Mouse (Mus musculus): ENCODE data around the gene Ube2m. TPM values are rescaled to one million over a fixed set of nuclear protein-coding genes. Genes with fewer than 3 reads are reported as not detected.

Gene Ube2m
- polyA plus RNA-seq, 1 experiment from 2014 or later = 31.6 TPM

GRCm38 (mm10) chr7:13046084-13046483 lies 8.0 kb upstream of the Ube2m start:
- ATAC-seq (ENCODE audit: low read depth) = peak; percentile 68
- H3K36me3 ChIP-seq (ENCODE audit: control insufficient read depth, insufficient read depth, low read length) = no peaks in the 10 kb centered on the region
- peaks cover 8% of the 10 kb centered on the region for H3K9me3 ChIP-seq (ENCODE audit: control insufficient read depth, low read length)
- H3K9ac ChIP-seq (ENCODE audit: low read length) = no peak overlapping the region
- no peak overlapping the region for H3K4me2 ChIP-seq (ENCODE audit: low read depth, low read length)
- no peak overlapping the region for H3K27ac ChIP-seq (ENCODE audit: low read length)
- 1% methylated on average over 2 of the region's 2 CpGs for WGBS
- no peak overlapping the region for H3K4me3 ChIP-seq (ENCODE audit: low read length)
- H3K4me1 ChIP-seq (replicated peaks; ENCODE audit: control insufficient read depth, insufficient read depth, low read length) = peaks cover 13% of the 10 kb centered on the region
- H3K27me3 ChIP-seq (ENCODE audit: control insufficient read depth, insufficient read depth, low read depth, low read length) = peaks cover 33% of the 10 kb centered on the region

- Histone ChIP-seq H3K27me3 (ENCODE audit: control insufficient read depth, insufficient read depth, low read depth, low read length) (peaks cover 33% of the 10 kb centered on the region), H3K9ac (ENCODE audit: low read length) (peak overlapping the region; percentile 65), H3K36me3 (ENCODE audit: control insufficient read depth, insufficient read depth, low read length) (no peaks in the 10 kb centered on the region), H3K4me2 (ENCODE audit: low read depth, low read length) (peak overlapping the region; percentile 93), H3K27ac (ENCODE audit: low read length) (no peak overlapping the region), H3K9me3 (ENCODE audit: control insufficient read depth, low read length) (peaks cover 8% of the 10 kb centered on the region), H3K4me3 (ENCODE audit: low read length) (peak overlapping the region; percentile 55), H3K4me1 (replicated peaks; ENCODE audit: control insufficient read depth, insufficient read depth, low read length) (peaks cover 14% of the 10 kb centered on the region)
- peak; percentile 8; the same call in 1 of the 2 replicates for ATAC-seq (ENCODE audit: low read depth)
- WGBS = 3% methylated on average over 23 of the region's 23 CpGs
Observed at GRCm38 (mm10) chr7:13044254-13044625, 6.2 kb upstream of the Ube2m start.

GRCm38 (mm10) chr7:13043445-13044253 lies 5.6 kb upstream of the Ube2m start:
- Histone ChIP-seq H3K9ac (ENCODE audit: low read length) (peak overlapping the region; percentile 65), H3K36me3 (ENCODE audit: control insufficient read depth, insufficient read depth, low read length) (no peaks in the 10 kb centered on the region), H3K4me2 (ENCODE audit: low read depth, low read length) (peak overlapping the region; percentile 93), H3K4me3 (ENCODE audit: low read length) (peak overlapping the region; percentile 55), H3K4me1 (replicated peaks; ENCODE audit: control insufficient read depth, insufficient read depth, low read length) (peaks cover 20% of the 10 kb centered on the region), H3K27ac (ENCODE audit: low read length) (no peak overlapping the region), H3K27me3 (ENCODE audit: control insufficient read depth, insufficient read depth, low read depth, low read length) (peaks cover 33% of the 10 kb centered on the region), H3K9me3 (ENCODE audit: control insufficient read depth, low read length) (peaks cover 8% of the 10 kb centered on the region)
- ATAC-seq (ENCODE audit: low read depth) = peak; percentile 21
- WGBS = 6% methylated on average over 88 of the region's 88 CpGs

- WGBS = 46% methylated on average over 16 of the region's 16 CpGs
- H3K27ac ChIP-seq (ENCODE audit: low read length) = no peak overlapping the region
- peak overlapping the region; percentile 65; the same call in 1 of the 2 replicates for H3K9ac ChIP-seq (ENCODE audit: low read length)
- peaks cover 20% of the 10 kb centered on the region for H3K4me1 ChIP-seq (replicated peaks; ENCODE audit: control insufficient read depth, insufficient read depth, low read length)
- peak overlapping the region; percentile 93; the same call in 1 of the 2 replicates for H3K4me2 ChIP-seq (ENCODE audit: low read depth, low read length)
- peaks cover 8% of the 10 kb centered on the region for H3K9me3 ChIP-seq (ENCODE audit: control insufficient read depth, low read length)
- no peaks in the 10 kb centered on the region for H3K36me3 ChIP-seq (ENCODE audit: control insufficient read depth, insufficient read depth, low read length)
- H3K27me3 ChIP-seq (ENCODE audit: control insufficient read depth, insufficient read depth, low read depth, low read length) = peaks cover 33% of the 10 kb centered on the region
- no peak for ATAC-seq (ENCODE audit: low read depth)
- peak overlapping the region; percentile 55; the same call in 1 of the 2 replicates for H3K4me3 ChIP-seq (ENCODE audit: low read length)
Observed at GRCm38 (mm10) chr7:13043120-13043444, 5.0 kb upstream of the Ube2m start.

DNA sequence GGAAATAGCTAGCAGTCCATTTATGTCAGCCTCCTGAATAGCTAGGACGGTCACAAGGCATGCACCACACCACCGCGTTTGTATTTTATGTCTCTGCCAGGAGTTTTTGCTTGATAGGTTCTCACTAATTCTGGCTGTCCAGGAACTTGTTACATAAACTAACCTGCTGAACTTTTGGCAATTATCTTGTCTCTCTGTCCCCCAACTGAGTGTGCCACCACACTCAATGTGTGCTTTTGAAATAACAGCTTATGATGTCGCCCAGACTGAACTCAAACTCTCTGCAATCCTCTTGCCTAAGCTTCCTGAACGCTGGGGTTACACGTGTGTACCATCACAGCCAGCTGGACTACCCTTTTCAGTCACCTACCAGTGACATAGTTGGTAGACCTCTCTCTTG lies 4.4 kb upstream of the Ube2m start:
- H3K9ac ChIP-seq (ENCODE audit: low read length) = no peak overlapping the region
- H3K27ac ChIP-seq (ENCODE audit: low read length) = no peak overlapping the region
- peaks cover 20% of the 10 kb centered on the region for H3K4me1 ChIP-seq (replicated peaks; ENCODE audit: control insufficient read depth, insufficient read depth, low read length)
- H3K4me2 ChIP-seq (ENCODE audit: low read depth, low read length) = no peak overlapping the region
- peaks cover 8% of the 10 kb centered on the region for H3K9me3 ChIP-seq (ENCODE audit: control insufficient read depth, low read length)
- H3K4me3 ChIP-seq (ENCODE audit: low read length) = no peak overlapping the region
- H3K27me3 ChIP-seq (ENCODE audit: control insufficient read depth, insufficient read depth, low read depth, low read length) = peaks cover 33% of the 10 kb centered on the region
- 73% methylated on average over 6 of the region's 6 CpGs for WGBS
- no peaks in the 10 kb centered on the region for H3K36me3 ChIP-seq (ENCODE audit: control insufficient read depth, insufficient read depth, low read length)
- ATAC-seq (ENCODE audit: low read depth) = no peak

GRCm38 (mm10) chr7:13041256-13041655 lies 3.2 kb upstream of the Ube2m start:
- peaks cover 33% of the 10 kb centered on the region for H3K27me3 ChIP-seq (ENCODE audit: control insufficient read depth, insufficient read depth, low read depth, low read length)
- ATAC-seq (ENCODE audit: low read depth) = no peak
- WGBS = 47% methylated on average over 1 of the region's 1 CpGs

GRCm38 (mm10) chr7:13039181-13039580 lies 1.1 kb upstream of the Ube2m start:
- H3K9ac ChIP-seq (ENCODE audit: low read length) = peak overlapping the region; percentile 97
- no peak overlapping the region for H3K27ac ChIP-seq (ENCODE audit: low read length)
- peaks cover 8% of the 10 kb centered on the region for H3K9me3 ChIP-seq (ENCODE audit: control insufficient read depth, low read length)
- ATAC-seq (ENCODE audit: low read depth) = no peak
- H3K4me1 ChIP-seq (replicated peaks; ENCODE audit: control insufficient read depth, insufficient read depth, low read length) = peaks cover 29% of the 10 kb centered on the region
- H3K4me3 ChIP-seq (ENCODE audit: low read length) = peak overlapping the region; percentile 83; the same call in 1 of the 2 replicates
- 68% methylated on average over 1 of the region's 1 CpGs for WGBS
- peak overlapping the region; percentile 91 for H3K4me2 ChIP-seq (ENCODE audit: low read depth, low read length)
- peaks cover 14% of the 10 kb centered on the region for H3K36me3 ChIP-seq (ENCODE audit: control insufficient read depth, insufficient read depth, low read length)
- peaks cover 21% of the 10 kb centered on the region for H3K27me3 ChIP-seq (ENCODE audit: control insufficient read depth, insufficient read depth, low read depth, low read length)

More at GRCm38 (mm10) chr7:13041256-13041655, 3.2 kb upstream of the Ube2m start:
- Histone ChIP-seq H3K9ac (ENCODE audit: low read length) (no peak overlapping the region), H3K4me1 (replicated peaks; ENCODE audit: control insufficient read depth, insufficient read depth, low read length) (peaks cover 27% of the 10 kb centered on the region), H3K27ac (ENCODE audit: low read length) (no peak overlapping the region), H3K4me2 (ENCODE audit: low read depth, low read length) (no peak overlapping the region), H3K9me3 (ENCODE audit: control insufficient read depth, low read length) (peaks cover 8% of the 10 kb centered on the region), H3K36me3 (ENCODE audit: control insufficient read depth, insufficient read depth, low read length) (peaks cover 2% of the 10 kb centered on the region; the same call in 1 of the 2 replicates), H3K4me3 (ENCODE audit: low read length) (no peak overlapping the region)

GRCm38 (mm10) chr7:13038621-13039169 lies 620 bp upstream of the Ube2m start:
- ATAC-seq (ENCODE audit: low read depth) = no peak
- Histone ChIP-seq H3K27me3 (ENCODE audit: control insufficient read depth, insufficient read depth, low read depth, low read length) (peaks cover 16% of the 10 kb centered on the region), H3K27ac (ENCODE audit: low read length) (peak overlapping the region; percentile 100), H3K4me1 (replicated peaks; ENCODE audit: control insufficient read depth, insufficient read depth, low read length) (peaks cover 27% of the 10 kb centered on the region), H3K9me3 (ENCODE audit: control insufficient read depth, low read length) (peaks cover 8% of the 10 kb centered on the region), H3K4me2 (ENCODE audit: low read depth, low read length) (peak overlapping the region; percentile 91), H3K36me3 (ENCODE audit: control insufficient read depth, insufficient read depth, low read length) (peaks cover 14% of the 10 kb centered on the region), H3K9ac (ENCODE audit: low read length) (peak overlapping the region; percentile 97), H3K4me3 (ENCODE audit: low read length) (peak overlapping the region; percentile 83)
- 13% methylated on average over 15 of the region's 15 CpGs for WGBS

GRCm38 (mm10) chr7:13037366-13037765 lies 709 bp downstream of the Ube2m start:
- ATAC-seq (ENCODE audit: low read depth) = peak; percentile 5; the same call in 1 of the 2 replicates
- Histone ChIP-seq H3K4me2 (ENCODE audit: low read depth, low read length) (peak overlapping the region; percentile 91), H3K36me3 (ENCODE audit: control insufficient read depth, insufficient read depth, low read length) (peaks cover 15% of the 10 kb centered on the region), H3K4me1 (replicated peaks; ENCODE audit: control insufficient read depth, insufficient read depth, low read length) (peaks cover 27% of the 10 kb centered on the region), H3K9ac (ENCODE audit: low read length) (peak overlapping the region; percentile 97), H3K27me3 (ENCODE audit: control insufficient read depth, insufficient read depth, low read depth, low read length) (peaks cover 3% of the 10 kb centered on the region; the same call in 1 of the 2 replicates), H3K27ac (ENCODE audit: low read length) (peak overlapping the region; percentile 100), H3K9me3 (ENCODE audit: control insufficient read depth, low read length) (no peaks in the 10 kb centered on the region), H3K4me3 (ENCODE audit: low read length) (peak overlapping the region; percentile 83)
- 0% methylated on average over 30 of the region's 33 CpGs for WGBS
